Mouse (Mus musculus) lung, embryonic 14.5 days (tissue): ENCODE measurements at regions not wholly inside any gene's neighbourhood (a gene's known extent, or its start where the extent isn't known, plus 50 kb on each side); places are given as distances from the start of the nearest gene placed in this dataset.

Experiments
- ATAC-seq: fragments of 200-750 bp; cut with Nextera tagmentation; 2 replicates; pipeline ENCODE4 v1.8.0; 2017; ENCODE audit warnings: mild to moderate bottlenecking, moderate TSS enrichment, moderate library complexity; ENCODE audit not compliant: insufficient read depth
- DNase-seq: peaks from one replicate; pipeline ENCODE4 v3.0.0-alpha.2; 2015
- H3K27ac ChIP-seq: fragments of 300-500 bp; sonication (generic); 2 replicates; pipeline ENCODE4 v1.5.1; 2014; ENCODE audit warnings: low read depth, mild to moderate bottlenecking, moderate library complexity
- H3K27me3 ChIP-seq: fragments of 300-500 bp; sonication (generic); 2 replicates; pipeline ENCODE4 v1.6.1; 2014; ENCODE audit warnings: low read length, control low read depth; ENCODE audit not compliant: insufficient read depth
- H3K36me3 ChIP-seq: fragments of 300-500 bp; sonication (generic); 2 replicates; pipeline ENCODE4 v1.6.1; 2014; ENCODE audit warnings: control low read depth; ENCODE audit not compliant: insufficient read depth
- H3K4me1 ChIP-seq: fragments of 300-500 bp; sonication (generic); 2 replicates; pipeline ENCODE4 v1.6.1; 2014; ENCODE audit warnings: antibody characterized with exemption, control low read depth; ENCODE audit not compliant: insufficient read depth
- H3K4me2 ChIP-seq: fragments of 300-500 bp; sonication (generic); 2 replicates; pipeline ENCODE4 v1.6.1; 2014; ENCODE audit warnings: mild to moderate bottlenecking
- H3K4me3 ChIP-seq: fragments of 300-500 bp; sonication (generic); 2 replicates; pipeline ENCODE4 v1.5.1; 2014; ENCODE audit warnings: low read depth, low read length
- H3K9ac ChIP-seq: fragments of 300-500 bp; sonication (generic); 2 replicates; pipeline ENCODE4 v1.6.1; 2014
- H3K9me3 ChIP-seq: fragments of 300-500 bp; sonication (generic); 2 replicates; pipeline ENCODE4 v1.6.1; 2016; ENCODE audit warnings: low read depth, low read length, control low read depth
- CTCF ChIP-seq: IDR thresholded peaks from 2 replicates; pipeline ENCODE4 v1.5.1; 2016; ENCODE audit warnings: antibody characterized with exemption, low read depth
- WGBS: fragments of 180-500 bp; shearing (Covaris S2); extraction: QIAGEN DNeasy Blood & Tissue Kit; methylation state at CpG from one replicate; pipeline ENCODE4 v1.1.7; 2014; 5-methylcytosine and 5-hydroxymethylcytosine counted together

DNA sequence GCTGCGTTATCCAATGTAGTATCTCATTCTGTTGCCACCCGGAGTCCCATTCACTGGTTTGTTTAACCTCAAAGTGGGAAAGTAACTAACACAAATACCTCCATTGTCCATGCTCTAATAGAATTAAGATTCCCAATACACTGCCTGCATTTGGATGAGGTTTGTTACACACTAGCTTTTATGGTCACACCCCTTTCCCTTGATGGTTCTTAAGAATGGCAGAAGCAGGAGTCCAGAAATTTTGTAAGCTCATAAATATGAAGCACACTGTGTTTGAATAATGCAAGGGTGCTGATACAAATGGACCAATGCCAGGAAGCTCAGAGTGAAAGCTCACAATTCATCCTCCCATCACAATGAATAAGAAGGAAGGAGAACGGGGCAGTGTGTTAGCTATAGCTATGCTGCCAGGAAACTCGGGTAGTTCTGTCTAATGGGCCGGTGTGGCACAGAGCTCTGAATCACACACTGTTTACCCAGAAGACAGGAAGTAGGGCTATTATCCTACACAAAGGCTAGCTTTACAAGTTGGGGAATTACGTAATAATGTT, 227.0 kb downstream of the Tmem161b start:
- no peak overlapping the region for H3K27ac ChIP-seq
- DNase-seq (peak; percentile 11), ATAC-seq (peak; percentile 60; the same call in 1 of the 2 replicates)
- no peaks in the 10 kb centered on the region for H3K4me1 ChIP-seq
- no peak for TF ChIP-seq CTCF
- no peaks in the 10 kb centered on the region for H3K27me3 ChIP-seq
- H3K9me3 ChIP-seq = no peaks in the 10 kb centered on the region
- H3K9ac ChIP-seq = no peak overlapping the region
- no peaks in the 10 kb centered on the region for H3K36me3 ChIP-seq
- no peak overlapping the region for H3K4me3 ChIP-seq
- 70% methylated on average over 6 of the region's 6 CpGs for WGBS
- no peak overlapping the region for H3K4me2 ChIP-seq
